Mouse (Mus musculus): ENCODE data around the gene Grpel1. TPM values are rescaled to one million over a fixed set of nuclear protein-coding genes. Genes with fewer than 3 reads are reported as not detected.

Grpel1 gene
- polyA plus RNA-seq, 1 experiment, result 28.8 TPM

GRCm38 (mm10) chr5:36445028-36445427 lies 19.8 kb upstream of the Grpel1 start:
- Histone ChIP-seq H3K27ac (ENCODE audit: insufficient read depth, low read length) (no peak overlapping the region), H3K9me3 (replicated peaks; ENCODE audit: control insufficient read depth, insufficient read depth, low read length, poor library complexity, severe bottlenecking) (no peaks in the 10 kb centered on the region), H3K9ac (ENCODE audit: low read depth, poor library complexity, severe bottlenecking) (no peak overlapping the region), H3K27me3 (ENCODE audit: control insufficient read depth, insufficient read depth, low read length, poor library complexity, severe bottlenecking) (no peaks in the 10 kb centered on the region), H3K36me3 (ENCODE audit: control insufficient read depth, insufficient read depth, low read length, poor library complexity, severe bottlenecking) (no peaks in the 10 kb centered on the region), H3K4me1 (ENCODE audit: control insufficient read depth, insufficient read depth, low read length) (no peaks in the 10 kb centered on the region), H3K4me3 (ENCODE audit: low read depth, low read length) (no peak overlapping the region)
- no peak for TF ChIP-seq POLR2A (IDR thresholded peaks at IDR 0.05; ENCODE audit: insufficient read depth, low read length)
- TF ChIP-seq EP300 (IDR thresholded peaks at IDR 0.05; ENCODE audit: insufficient read depth, low read depth, low read length), result no peak
- TF ChIP-seq CTCF (IDR thresholded peaks at IDR 0.05; ENCODE audit: low read depth, low read length), result no peak

- Histone ChIP-seq H3K36me3 (ENCODE audit: control insufficient read depth, insufficient read depth, low read length, poor library complexity, severe bottlenecking) (no peaks in the 10 kb centered on the region), H3K4me3 (ENCODE audit: low read depth, low read length) (no peak overlapping the region), H3K9me3 (replicated peaks; ENCODE audit: control insufficient read depth, insufficient read depth, low read length, poor library complexity, severe bottlenecking) (no peaks in the 10 kb centered on the region), H3K4me1 (ENCODE audit: control insufficient read depth, insufficient read depth, low read length) (no peaks in the 10 kb centered on the region), H3K27ac (ENCODE audit: insufficient read depth, low read length) (no peak overlapping the region), H3K9ac (ENCODE audit: low read depth, poor library complexity, severe bottlenecking) (no peak overlapping the region), H3K27me3 (ENCODE audit: control insufficient read depth, insufficient read depth, low read length, poor library complexity, severe bottlenecking) (no peaks in the 10 kb centered on the region)
- no peak for TF ChIP-seq POLR2A (IDR thresholded peaks at IDR 0.05; ENCODE audit: insufficient read depth, low read length)
- TF ChIP-seq CTCF (IDR thresholded peaks at IDR 0.05; ENCODE audit: low read depth, low read length), result no peak
- no peak for TF ChIP-seq EP300 (IDR thresholded peaks at IDR 0.05; ENCODE audit: insufficient read depth, low read depth, low read length)
Observed at GRCm38 (mm10) chr5:36446166-36446890, 18.5 kb upstream of the Grpel1 start.

GRCm38 (mm10) chr5:36447872-36448271 lies 16.9 kb upstream of the Grpel1 start:
- H3K36me3 ChIP-seq (ENCODE audit: control insufficient read depth, insufficient read depth, low read length, poor library complexity, severe bottlenecking), result no peaks in the 10 kb centered on the region
- no peaks in the 10 kb centered on the region for H3K9me3 ChIP-seq (replicated peaks; ENCODE audit: control insufficient read depth, insufficient read depth, low read length, poor library complexity, severe bottlenecking)
- H3K9ac ChIP-seq (ENCODE audit: low read depth, poor library complexity, severe bottlenecking), result no peak overlapping the region
- H3K4me1 ChIP-seq (ENCODE audit: control insufficient read depth, insufficient read depth, low read length), result no peaks in the 10 kb centered on the region
- no peaks in the 10 kb centered on the region for H3K27me3 ChIP-seq (ENCODE audit: control insufficient read depth, insufficient read depth, low read length, poor library complexity, severe bottlenecking)
- H3K4me3 ChIP-seq (ENCODE audit: low read depth, low read length), result no peak overlapping the region
- no peak overlapping the region for H3K27ac ChIP-seq (ENCODE audit: insufficient read depth, low read length)
- TF ChIP-seq CTCF (IDR thresholded peaks at IDR 0.05; ENCODE audit: low read depth, low read length) (no peak), EP300 (IDR thresholded peaks at IDR 0.05; ENCODE audit: insufficient read depth, low read depth, low read length) (no peak), POLR2A (IDR thresholded peaks at IDR 0.05; ENCODE audit: insufficient read depth, low read length) (no peak)

- no peak overlapping the region for H3K9ac ChIP-seq (ENCODE audit: low read depth, poor library complexity, severe bottlenecking)
- no peaks in the 10 kb centered on the region for H3K36me3 ChIP-seq (ENCODE audit: control insufficient read depth, insufficient read depth, low read length, poor library complexity, severe bottlenecking)
- no peak overlapping the region for H3K4me3 ChIP-seq (ENCODE audit: low read depth, low read length)
- no peak overlapping the region for H3K27ac ChIP-seq (ENCODE audit: insufficient read depth, low read length)
- no peaks in the 10 kb centered on the region for H3K27me3 ChIP-seq (ENCODE audit: control insufficient read depth, insufficient read depth, low read length, poor library complexity, severe bottlenecking)
- no peaks in the 10 kb centered on the region for H3K9me3 ChIP-seq (replicated peaks; ENCODE audit: control insufficient read depth, insufficient read depth, low read length, poor library complexity, severe bottlenecking)
- TF ChIP-seq CTCF (IDR thresholded peaks at IDR 0.05; ENCODE audit: low read depth, low read length) (no peak), EP300 (IDR thresholded peaks at IDR 0.05; ENCODE audit: insufficient read depth, low read depth, low read length) (no peak), POLR2A (IDR thresholded peaks at IDR 0.05; ENCODE audit: insufficient read depth, low read length) (no peak)
- H3K4me1 ChIP-seq (ENCODE audit: control insufficient read depth, insufficient read depth, low read length), result no peaks in the 10 kb centered on the region
Observed at GRCm38 (mm10) chr5:36449710-36450358, 15.0 kb upstream of the Grpel1 start.

GRCm38 (mm10) chr5:36451119-36451518 lies 13.7 kb upstream of the Grpel1 start:
- H3K27me3 ChIP-seq (ENCODE audit: control insufficient read depth, insufficient read depth, low read length, poor library complexity, severe bottlenecking), result no peaks in the 10 kb centered on the region
- no peak overlapping the region for H3K27ac ChIP-seq (ENCODE audit: insufficient read depth, low read length)
- no peak overlapping the region for H3K9ac ChIP-seq (ENCODE audit: low read depth, poor library complexity, severe bottlenecking)
- no peaks in the 10 kb centered on the region for H3K4me1 ChIP-seq (ENCODE audit: control insufficient read depth, insufficient read depth, low read length)
- TF ChIP-seq CTCF (IDR thresholded peaks at IDR 0.05; ENCODE audit: low read depth, low read length), result no peak
- TF ChIP-seq EP300 (IDR thresholded peaks at IDR 0.05; ENCODE audit: insufficient read depth, low read depth, low read length), result no peak
- no peak for TF ChIP-seq POLR2A (IDR thresholded peaks at IDR 0.05; ENCODE audit: insufficient read depth, low read length)
- no peaks in the 10 kb centered on the region for H3K36me3 ChIP-seq (ENCODE audit: control insufficient read depth, insufficient read depth, low read length, poor library complexity, severe bottlenecking)
- H3K4me3 ChIP-seq (ENCODE audit: low read depth, low read length), result no peak overlapping the region
- no peaks in the 10 kb centered on the region for H3K9me3 ChIP-seq (replicated peaks; ENCODE audit: control insufficient read depth, insufficient read depth, low read length, poor library complexity, severe bottlenecking)

- Histone ChIP-seq H3K9ac (ENCODE audit: low read depth, poor library complexity, severe bottlenecking) (no peak overlapping the region), H3K9me3 (replicated peaks; ENCODE audit: control insufficient read depth, insufficient read depth, low read length, poor library complexity, severe bottlenecking) (no peaks in the 10 kb centered on the region), H3K27me3 (ENCODE audit: control insufficient read depth, insufficient read depth, low read length, poor library complexity, severe bottlenecking) (no peaks in the 10 kb centered on the region), H3K4me1 (ENCODE audit: control insufficient read depth, insufficient read depth, low read length) (no peaks in the 10 kb centered on the region), H3K4me3 (ENCODE audit: low read depth, low read length) (no peak overlapping the region), H3K27ac (ENCODE audit: insufficient read depth, low read length) (no peak overlapping the region), H3K36me3 (ENCODE audit: control insufficient read depth, insufficient read depth, low read length, poor library complexity, severe bottlenecking) (no peaks in the 10 kb centered on the region)
- TF ChIP-seq POLR2A (IDR thresholded peaks at IDR 0.05; ENCODE audit: insufficient read depth, low read length) (no peak), EP300 (IDR thresholded peaks at IDR 0.05; ENCODE audit: insufficient read depth, low read depth, low read length) (no peak), CTCF (IDR thresholded peaks at IDR 0.05; ENCODE audit: low read depth, low read length) (no peak)
Observed at GRCm38 (mm10) chr5:36451872-36452389, 12.9 kb upstream of the Grpel1 start.
